Mouse (Mus musculus) lung, adult 2 months (tissue): ENCODE measurements around the gene Ppp6r1.

Experiments used
- CTCF ChIP-seq: fragments of 200-500 bp; IDR thresholded peaks from 2 replicates; pipeline ENCODE4 v1.5.1; 2011; ENCODE audit warnings: mild to moderate bottlenecking, low read length, control low read depth; ENCODE audit not compliant: insufficient read depth
- POLR2A ChIP-seq: fragments of 200-500 bp; IDR thresholded peaks from 2 replicates; pipeline ENCODE4 v1.6.1; 2011; ENCODE audit warnings: low read depth, mild to moderate bottlenecking, control low read depth, low read length, borderline replicate concordance; ENCODE audit errors: extremely low read depth

GRCm38 (mm10) chr7:4655916-4656315 lies 2.9 kb downstream of the Ppp6r1 start:
- no peak for TF ChIP-seq CTCF
- TF ChIP-seq POLR2A: no peak
